Mouse (Mus musculus) heart, postnatal 36 days (tissue): ENCODE results near the gene Smg1. TPM values are rescaled to one million over a fixed set of nuclear protein-coding genes. Genes with fewer than 3 reads are reported as not detected.

ENCODE experiments used
- DNase-seq, 2 experiments: peaks; one replicate each; pipeline ENCODE4 v3.0.0; 2021 to 2022
- intact Hi-C: fragments of 180-260 bp; cut with DNase I; formaldehyde crosslinking; loops from one replicate; pipeline ENCODE4 v1.15.1; 2025
- total RNA-seq, 2 experiments: library from RNA; stranded (reverse); gene quantifications; 2 replicates each; pipeline ENCODE4 v1.2.3; 2021

Smg1 gene
- total RNA-seq, 2 experiments from 2014 or later: 39.2 to 39.5 TPM

DNA sequence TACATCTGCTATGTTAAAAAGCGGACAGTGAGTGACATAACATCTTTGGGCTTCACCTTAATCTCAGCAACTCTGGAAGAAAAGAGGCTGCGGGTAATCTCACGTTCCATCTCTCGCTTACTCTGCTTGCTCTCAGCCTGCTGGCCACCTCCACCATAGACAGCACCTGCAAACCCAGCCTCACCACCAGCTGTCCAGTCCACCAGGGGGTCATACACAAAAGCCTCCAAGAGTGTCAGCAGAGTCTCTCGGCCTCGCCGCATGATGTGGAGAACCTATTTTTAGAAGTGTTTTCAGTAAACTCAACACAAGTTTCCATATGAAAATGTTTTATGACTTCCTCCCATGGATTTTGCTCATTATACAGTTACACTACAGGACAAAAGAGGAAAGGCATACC is 87.0 kb downstream of the Smg1 start:
- no peak for DNase-seq
- intact Hi-C loops: no loop called here

DNA sequence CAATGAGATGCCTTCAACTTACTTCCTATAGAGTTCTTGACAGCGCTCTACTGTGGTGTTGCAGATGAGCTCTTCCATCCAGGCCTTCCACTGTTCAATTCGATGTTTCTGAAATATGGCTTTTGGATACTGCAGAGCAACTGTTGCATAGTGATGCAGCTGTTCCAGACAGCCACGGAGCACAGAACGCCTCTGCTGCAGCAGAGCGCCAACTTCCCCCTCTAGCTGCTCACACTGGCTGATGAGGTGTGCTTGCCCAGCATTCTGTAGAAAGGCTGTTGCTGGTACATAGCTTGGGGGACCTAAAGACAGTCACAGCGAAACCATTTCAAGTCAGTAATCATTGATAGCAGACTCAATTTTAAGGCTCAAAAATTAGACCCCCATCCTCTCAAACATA is 89.3 kb downstream of the Smg1 start:
- intact Hi-C loops: no loop called here
- no peak for DNase-seq

DNA sequence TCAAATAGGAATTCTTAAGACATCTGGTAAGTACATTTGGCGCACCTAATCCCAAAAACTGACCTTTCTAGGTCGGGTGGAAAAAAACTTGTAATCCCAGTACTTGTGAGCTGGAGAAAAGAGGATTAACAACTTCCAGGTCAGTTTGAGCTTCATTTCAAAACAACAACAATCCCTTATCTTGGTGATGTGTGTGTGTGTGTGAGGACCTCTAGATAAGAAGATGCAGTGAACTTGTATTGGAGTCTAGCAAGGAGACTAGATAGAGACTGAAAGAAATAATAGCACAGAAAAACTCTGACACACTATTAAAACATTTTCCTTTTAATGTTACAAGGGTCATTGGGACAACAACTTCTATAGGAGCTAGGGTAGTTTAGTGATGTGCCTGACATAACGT is 99.9 kb downstream of the Smg1 start:
- no peak for DNase-seq
- intact Hi-C loops: no loop called here

DNA sequence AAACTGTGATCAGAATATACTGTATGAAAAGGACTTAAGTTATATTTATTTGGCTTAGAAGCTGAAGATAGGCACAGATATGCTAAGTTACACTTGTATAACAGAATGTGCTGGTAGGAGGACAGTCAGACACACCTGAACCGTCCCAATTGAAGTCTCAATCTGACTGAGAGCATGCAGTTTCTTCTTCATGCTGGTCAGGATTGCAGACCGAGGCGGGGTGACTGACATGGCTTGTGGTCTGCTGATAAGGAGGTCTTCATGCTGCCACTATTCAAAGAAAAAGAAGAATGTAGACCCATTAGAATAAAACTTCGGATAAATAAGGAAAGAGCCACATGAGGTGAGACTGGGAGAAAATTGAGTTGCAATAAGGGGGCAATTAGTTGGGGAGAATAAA is 100.3 kb downstream of the Smg1 start:
- intact Hi-C loops: no loop called here
- no peak for DNase-seq

- intact Hi-C loops: no loop called here
- DNase-seq: no peak
These were observed 102.2 kb downstream of the Smg1 start for GRCm38 (mm10) chr7:118141271-118141670.

DNA sequence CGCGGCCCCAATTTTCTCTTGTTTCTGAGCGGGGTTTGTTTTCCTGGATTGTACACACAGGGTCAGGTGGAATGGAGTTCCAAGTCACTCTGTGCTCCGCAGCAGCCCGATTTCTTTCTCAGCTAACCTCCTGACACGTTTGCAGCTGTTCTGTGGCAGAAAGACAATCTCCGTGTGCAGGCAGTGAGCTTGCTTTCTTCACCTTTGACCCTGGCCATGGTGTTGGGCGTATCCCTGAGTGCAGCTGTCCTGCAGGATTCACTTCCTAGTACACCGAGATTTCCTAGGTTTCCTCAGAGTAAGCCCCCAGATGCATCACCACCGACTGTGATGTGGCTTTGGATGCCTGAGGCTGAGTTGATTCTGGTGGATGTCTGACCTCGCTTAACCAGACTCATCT is 108.3 kb downstream of the Smg1 start:
- intact Hi-C loops: no loop called here
- DNase-seq: no peak

GRCm38 (mm10) chr7:118129430-118130041 is 113.9 kb downstream of the Smg1 start, which contains the start of gene Arl6ip1:
Gene Arl6ip1 (minus strand): TSS chr7:118129662.
- DNase-seq: peak; percentile 94
- intact Hi-C loops: loop anchor here (5.0 kb wide), 2 partner anchors 148 to 168 kb away; no protein-coding TSS in a partner anchor

DNA sequence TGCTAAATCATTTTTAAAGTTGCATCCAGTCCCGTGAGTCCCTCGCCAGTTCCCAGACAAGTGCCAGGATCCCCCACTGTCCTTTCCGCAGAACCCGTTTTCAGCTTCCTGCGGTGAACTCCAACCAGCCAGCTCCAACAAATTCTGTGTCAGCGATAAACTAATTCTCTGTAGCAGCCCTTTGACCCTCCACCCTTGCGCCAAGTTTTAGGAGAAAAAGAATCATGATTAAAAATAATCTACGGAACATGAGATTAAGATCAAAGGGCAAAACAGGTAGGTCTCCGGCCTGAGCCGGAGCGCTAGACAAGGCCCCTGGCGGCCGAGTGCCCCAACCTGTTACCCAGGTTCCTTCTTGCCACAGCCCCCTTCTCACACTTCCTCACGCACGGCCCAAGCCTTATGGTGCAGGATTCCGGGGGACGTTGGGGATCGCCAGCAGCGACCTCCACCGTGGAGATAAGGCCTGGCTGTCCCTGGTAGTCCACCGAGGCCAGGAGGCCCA is 114.5 kb downstream of the Smg1 start:
- DNase-seq: peak in 1 of 2 experiments; percentile 18
- intact Hi-C loops: loop anchor here (5.0 kb wide), 1 partner anchor 168 kb away; no protein-coding TSS in a partner anchor

DNA sequence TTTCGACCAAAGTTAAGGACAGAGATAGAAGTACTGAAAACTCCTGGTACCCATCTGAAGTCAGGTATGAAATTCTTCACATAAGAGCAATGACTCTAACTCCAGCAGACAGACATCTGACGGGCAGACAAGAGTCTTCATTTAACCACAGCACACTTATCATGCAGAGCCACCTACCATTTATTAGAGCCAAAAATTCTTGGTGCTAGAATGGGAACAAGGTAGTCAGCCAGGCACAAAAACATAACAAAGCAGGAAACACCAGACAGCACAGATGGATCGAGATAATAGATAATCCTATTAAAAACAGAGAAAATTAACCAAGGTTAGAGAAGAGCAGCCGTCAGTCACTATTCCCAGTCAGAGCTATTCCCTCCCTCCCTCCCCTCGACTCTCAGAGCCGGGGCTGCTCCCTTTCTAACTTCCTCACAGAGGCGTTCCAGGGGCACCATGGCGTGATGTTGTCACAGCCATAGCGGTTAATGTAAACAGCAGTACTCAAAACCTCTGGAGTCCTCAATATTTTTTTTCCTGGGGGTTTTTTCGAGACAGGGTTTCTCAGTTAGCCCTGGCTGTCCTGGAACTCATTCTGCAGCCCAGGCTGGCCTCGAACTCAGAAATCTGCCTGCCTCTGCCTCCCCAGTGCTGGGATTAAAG is 117.1 kb downstream of the Smg1 start:
- no peak for DNase-seq
- intact Hi-C loops: loop anchor here (5.0 kb wide), 1 partner anchor 171 kb away; no protein-coding TSS in a partner anchor

GRCm38 (mm10) chr7:118125736-118126135 is 117.7 kb downstream of the Smg1 start:
- no peak for DNase-seq
- intact Hi-C loops: loop anchor here (5.0 kb wide), 1 partner anchor 172 kb away; no protein-coding TSS in a partner anchor

DNA sequence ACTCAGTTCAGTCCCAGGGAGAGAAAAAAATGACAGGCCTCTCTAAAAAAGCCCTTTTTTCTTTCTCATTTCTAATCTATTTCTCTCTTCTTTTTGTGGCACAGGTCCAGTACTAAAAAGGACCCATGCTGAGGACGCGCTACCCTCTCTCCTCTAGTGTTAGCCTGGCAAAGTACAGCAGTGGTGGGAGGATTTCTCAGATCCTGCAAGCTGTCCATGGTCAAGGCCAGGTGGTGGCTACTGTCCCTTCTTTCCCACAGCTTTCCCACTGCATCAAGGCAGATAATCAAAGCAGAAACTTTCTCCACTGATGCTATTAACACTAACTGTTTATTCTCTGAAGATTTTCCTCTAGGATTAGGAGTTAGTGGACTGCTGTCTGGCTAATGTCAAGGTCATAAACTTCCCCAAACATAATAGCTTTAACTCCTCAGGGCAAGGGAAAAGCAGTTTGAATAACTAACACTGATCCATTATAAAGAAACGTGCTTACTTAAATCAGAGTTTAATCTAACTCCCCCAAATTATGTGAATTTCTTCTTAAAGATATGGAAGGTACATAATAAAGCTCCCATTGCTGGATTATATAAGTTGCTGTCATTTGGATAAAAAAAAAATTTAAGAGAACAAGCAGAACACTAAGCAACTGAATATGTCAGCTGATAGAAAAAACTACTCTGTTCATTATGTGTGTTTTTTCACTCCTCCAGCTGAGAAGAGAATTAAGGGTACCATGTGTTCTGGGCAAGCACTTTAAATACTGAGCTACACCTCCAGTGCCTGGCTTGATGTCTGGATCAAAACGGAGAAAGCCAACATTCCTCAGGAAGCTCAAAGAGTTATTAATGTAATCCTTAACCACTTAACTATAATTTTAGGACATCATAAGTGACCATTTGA is 119.7 kb downstream of the Smg1 start:
- DNase-seq: no peak
- intact Hi-C loops: no loop called here

GRCm38 (mm10) chr7:118122235-118122634 is 121.2 kb downstream of the Smg1 start:
- intact Hi-C loops: no loop called here
- no peak for DNase-seq

- intact Hi-C loops: no loop called here
- DNase-seq: no peak
These were observed 122.8 kb downstream of the Smg1 start for GRCm38 (mm10) chr7:118120654-118121053.

DNA sequence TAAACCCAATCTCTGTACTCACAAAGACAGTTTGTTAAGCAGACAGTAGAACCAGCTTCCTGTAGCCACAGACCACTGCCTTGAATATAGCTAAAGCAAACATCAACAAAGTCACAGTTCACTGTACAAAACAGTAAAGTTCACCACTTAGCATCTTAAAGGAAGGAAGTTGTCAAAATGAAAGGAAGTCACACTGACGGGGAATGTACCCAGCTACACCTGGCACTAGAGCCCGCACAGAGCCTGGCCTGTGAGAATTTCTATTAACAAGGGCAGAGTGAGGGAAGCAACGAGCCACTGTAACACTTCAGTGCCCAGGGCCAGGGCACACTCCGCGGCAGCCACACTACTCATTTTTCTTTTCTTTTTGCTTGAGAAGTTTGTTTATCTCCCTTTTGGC is 123.5 kb downstream of the Smg1 start:
- no peak for DNase-seq
- intact Hi-C loops: loop anchor here (5.0 to 10.0 kb wide), 4 partner anchors 122 to 1785 kb away; partner anchors contain the start of genes Coq7, Gde1, Rps13 and Smg1

GRCm38 (mm10) chr7:118119142-118119541 is 124.3 kb downstream of the Smg1 start:
- intact Hi-C loops: loop anchor here (5.0 to 10.0 kb wide), 4 partner anchors 123 to 1784 kb away; partner anchors contain the start of genes Coq7, Gde1, Rps13 and Smg1
- no peak for DNase-seq

DNA sequence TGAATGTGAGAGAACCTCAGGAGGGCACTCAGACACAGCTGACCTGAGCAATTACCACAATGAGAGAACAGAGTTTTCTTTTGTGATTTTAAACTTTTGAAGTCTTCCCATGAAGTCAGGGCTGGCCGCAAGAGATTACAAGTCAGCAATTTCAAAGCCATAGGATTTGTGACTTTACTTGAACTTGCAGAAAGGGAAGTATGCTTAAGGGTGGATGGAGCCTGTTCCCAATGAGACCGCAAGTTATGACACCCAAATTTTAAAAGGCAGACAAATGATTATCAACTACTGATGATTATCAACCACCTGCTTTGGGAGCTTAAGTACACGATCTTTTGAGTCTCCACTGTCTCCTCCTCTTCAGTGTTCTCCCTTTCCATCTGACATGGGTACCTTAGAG is 125.0 kb downstream of the Smg1 start:
- intact Hi-C loops: loop anchor here (5.0 to 10.0 kb wide), 4 partner anchors 124 to 1784 kb away; partner anchors contain the start of genes Coq7, Gde1, Rps13 and Smg1

DNA sequence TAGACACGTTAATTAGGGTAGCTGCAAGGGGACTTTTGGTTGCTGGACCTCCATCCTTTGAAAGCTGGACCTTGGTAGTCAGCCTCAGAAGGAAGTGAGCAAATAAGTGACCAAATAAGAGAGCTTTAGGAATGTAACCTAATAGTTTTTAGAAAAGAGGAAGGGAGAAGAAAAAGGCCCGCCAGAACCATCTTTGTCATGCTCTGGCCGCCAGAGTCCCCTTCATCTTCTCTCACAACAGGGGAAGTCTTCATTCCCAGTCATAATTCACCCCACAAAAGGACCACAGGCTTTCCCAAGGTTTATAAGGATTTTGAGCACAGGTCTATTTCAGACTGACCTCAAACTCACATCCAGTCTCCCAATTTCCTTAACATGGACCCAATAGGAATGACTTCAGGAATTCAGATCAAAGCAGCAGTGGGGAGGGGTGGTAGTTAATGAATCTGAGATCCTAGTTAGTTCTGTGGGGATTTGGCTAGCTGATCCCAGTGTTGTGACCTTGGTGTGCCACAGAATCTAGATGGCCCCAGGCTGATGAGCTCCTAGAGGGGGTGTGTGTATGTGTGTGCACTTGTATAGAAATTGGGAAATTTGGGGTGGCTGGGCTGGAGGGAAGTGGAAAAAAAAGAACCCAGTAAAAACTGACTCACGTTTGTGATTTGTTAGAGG is 125.8 kb downstream of the Smg1 start:
- intact Hi-C loops: loop anchor here (5.0 to 10.0 kb wide), 4 partner anchors 125 to 1783 kb away; partner anchors contain the start of genes Coq7, Gde1, Rps13 and Smg1
- no peak for DNase-seq

More for the DNA sequence above, 125.0 kb downstream of the Smg1 start:
- DNase-seq: no peak

DNA sequence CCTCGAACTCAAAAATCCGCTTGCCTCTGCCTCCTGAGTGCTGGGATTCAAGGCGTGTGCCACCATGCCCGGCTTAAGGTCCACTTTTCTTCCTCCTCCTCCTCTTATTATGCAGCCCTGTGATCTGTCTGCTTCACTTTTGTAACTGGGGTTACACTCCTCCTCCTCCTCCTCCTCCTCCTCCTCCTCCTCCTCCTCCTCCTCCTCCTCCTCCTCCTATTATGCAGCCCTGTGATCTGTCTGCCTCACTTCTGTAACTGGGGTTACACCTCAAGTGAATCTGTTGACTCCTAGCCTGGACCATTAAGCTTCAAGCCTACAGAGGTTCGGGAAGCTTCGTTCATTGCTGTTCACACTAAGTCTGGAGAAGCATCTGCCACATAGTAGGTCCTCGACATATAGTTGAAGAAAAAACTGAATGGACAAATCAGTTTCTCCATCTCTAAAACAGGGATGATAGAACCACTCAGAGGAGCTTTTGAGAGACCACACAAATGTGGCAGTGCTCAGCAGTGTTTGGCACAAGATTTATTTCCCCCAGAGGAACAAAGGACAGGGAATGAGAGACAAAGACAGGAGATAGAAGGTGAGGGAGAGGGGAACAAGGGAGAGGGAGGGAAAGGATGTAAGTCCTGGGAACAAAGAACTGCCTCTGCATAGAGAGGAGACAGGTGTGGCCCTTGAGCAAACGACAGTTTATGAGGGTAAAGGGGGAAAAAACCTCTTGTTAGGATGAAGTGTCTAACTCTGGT is 126.5 kb downstream of the Smg1 start:
- no peak for DNase-seq
- intact Hi-C loops: loop anchor here (5.0 to 10.0 kb wide), 4 partner anchors 125 to 1782 kb away; partner anchors contain the start of genes Coq7, Gde1, Rps13 and Smg1
